Mouse (Mus musculus): ENCODE data around the gene Cxcl10. TPM values are rescaled to one million over a fixed set of nuclear protein-coding genes. Genes with fewer than 3 reads are reported as not detected.
A peak's percentile ranks its signal among the peaks of the same experiment; 100 is the strongest.

Gene Cxcl10
- total RNA-seq (2021) = under 1 TPM in 1 of 2 experiments, not detected in 1; 0.34 TPM
- polyA plus RNA-seq (2012; rRNA removed) = 1.0 and 3.6 TPM in 2 replicates
- long read RNA-seq = 0 reads

- DNase-seq = peak; percentile 51 to 63
- intact Hi-C loops (cut with DNase I) = loop anchor here (2.0 kb wide), 1 partner anchor 26 kb away; no protein-coding TSS in a partner anchor
- TF ChIP-seq POLR2A (IDR thresholded peaks at IDR 0.05; ENCODE audit: insufficient read depth, low read depth, low read length) = no peak
- no peak for TF ChIP-seq EP300 (IDR thresholded peaks at IDR 0.05; ENCODE audit: insufficient read depth, low read depth, low read length)
- no peak for TF ChIP-seq CTCF (IDR thresholded peaks at IDR 0.05)
- Histone ChIP-seq H3K36me3 (ENCODE audit: control insufficient read depth, insufficient read depth, low read length) (no peaks in the 10 kb centered on the region), H3K27me3 (ENCODE audit: control insufficient read depth, insufficient read depth, low read length) (no peaks in the 10 kb centered on the region), H3K9ac (ENCODE audit: low read depth, low read length) (no peak within 1 kb of the TSS), H3K4me1 (ENCODE audit: control insufficient read depth, insufficient read depth, low read length) (peaks cover 7% of the 10 kb centered on the region), H3K4me3 (peak within 1 kb of the TSS; percentile 31), H3K79me2 (replicated peaks; ENCODE audit: control insufficient read depth, insufficient read depth, low read length) (no peaks in the 10 kb centered on the region), H3K27ac (no peak within 1 kb of the TSS; the same call in 1 of the 2 replicates)
- 8% methylated on average over 14 of the region's 14 CpGs for WGBS
These were observed at the start of gene Cxcl10 for GRCm38 (mm10) chr5:92348794-92349413. TSS of gene Cxcl10 (minus strand) at chr5:92348889.

DNA sequence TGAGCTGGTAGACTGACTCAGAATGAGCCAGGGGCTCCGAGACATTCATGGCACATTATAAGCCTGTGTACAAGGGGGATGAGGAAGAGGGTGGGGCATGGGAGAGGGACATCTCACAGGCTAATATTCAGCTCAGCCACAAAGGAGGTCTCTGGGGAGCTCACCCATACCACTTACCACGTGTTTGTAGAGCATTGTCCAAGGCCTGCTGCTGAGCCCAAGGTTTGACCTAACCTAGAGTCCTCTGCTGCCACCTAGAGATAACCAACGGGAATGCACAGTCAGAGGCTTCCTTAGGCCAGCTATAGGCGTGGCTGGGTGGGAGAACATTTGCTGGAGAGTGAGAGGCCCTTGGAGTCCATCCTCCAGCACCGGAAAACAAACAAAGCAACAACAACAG is 49.5 kb upstream of the Cxcl10 start:
- WGBS = 12% methylated on average over 5 of the region's 5 CpGs
- Histone ChIP-seq H3K9ac (ENCODE audit: low read depth, low read length) (no peak overlapping the region), H3K79me2 (replicated peaks; ENCODE audit: control insufficient read depth, insufficient read depth, low read length) (peaks cover 3% of the 10 kb centered on the region; the same call in 1 of the 2 replicates), H3K4me1 (ENCODE audit: control insufficient read depth, insufficient read depth, low read length) (peaks cover 8% of the 10 kb centered on the region), H3K27me3 (ENCODE audit: control insufficient read depth, insufficient read depth, low read length) (no peaks in the 10 kb centered on the region), H3K27ac (no peak overlapping the region), H3K4me3 (no peak overlapping the region), H3K36me3 (ENCODE audit: control insufficient read depth, insufficient read depth, low read length) (peaks cover 15% of the 10 kb centered on the region)
- intact Hi-C loops (cut with DNase I) = loop anchor here (2.0 kb wide), 1 partner anchor 13 kb away; no protein-coding TSS in a partner anchor
- TF ChIP-seq EP300 (IDR thresholded peaks at IDR 0.05; ENCODE audit: insufficient read depth, low read depth, low read length) = peak; percentile 97
- TF ChIP-seq CTCF (IDR thresholded peaks at IDR 0.05) = peak; percentile 94
- no peak for TF ChIP-seq POLR2A (IDR thresholded peaks at IDR 0.05; ENCODE audit: insufficient read depth, low read depth, low read length)
- DNase-seq = peak; percentile 79 to 83

- WGBS = 58% methylated on average over 6 of the region's 6 CpGs
- TF ChIP-seq CTCF (IDR thresholded peaks at IDR 0.05) (no peak), EP300 (IDR thresholded peaks at IDR 0.05; ENCODE audit: insufficient read depth, low read depth, low read length) (0 out of 2 replicates have a peak, but pooled peaks have one; percentile 33), POLR2A (IDR thresholded peaks at IDR 0.05; ENCODE audit: insufficient read depth, low read depth, low read length) (no peak)
- DNase-seq = no peak
- no peak overlapping the region for H3K4me3 ChIP-seq
- H3K27me3 ChIP-seq (ENCODE audit: control insufficient read depth, insufficient read depth, low read length) = no peaks in the 10 kb centered on the region
- peaks cover 18% of the 10 kb centered on the region for H3K36me3 ChIP-seq (ENCODE audit: control insufficient read depth, insufficient read depth, low read length)
- H3K27ac ChIP-seq = no peak overlapping the region; the same call in 1 of the 2 replicates
- H3K4me1 ChIP-seq (ENCODE audit: control insufficient read depth, insufficient read depth, low read length) = peaks cover 10% of the 10 kb centered on the region
- intact Hi-C loops (cut with DNase I) = no loop called here
- H3K79me2 ChIP-seq (replicated peaks; ENCODE audit: control insufficient read depth, insufficient read depth, low read length) = peaks cover 3% of the 10 kb centered on the region; the same call in 1 of the 2 replicates
- H3K9ac ChIP-seq (ENCODE audit: low read depth, low read length) = no peak overlapping the region
These were observed 47.8 kb upstream of the Cxcl10 start for GRCm38 (mm10) chr5:92396476-92396875.

DNA sequence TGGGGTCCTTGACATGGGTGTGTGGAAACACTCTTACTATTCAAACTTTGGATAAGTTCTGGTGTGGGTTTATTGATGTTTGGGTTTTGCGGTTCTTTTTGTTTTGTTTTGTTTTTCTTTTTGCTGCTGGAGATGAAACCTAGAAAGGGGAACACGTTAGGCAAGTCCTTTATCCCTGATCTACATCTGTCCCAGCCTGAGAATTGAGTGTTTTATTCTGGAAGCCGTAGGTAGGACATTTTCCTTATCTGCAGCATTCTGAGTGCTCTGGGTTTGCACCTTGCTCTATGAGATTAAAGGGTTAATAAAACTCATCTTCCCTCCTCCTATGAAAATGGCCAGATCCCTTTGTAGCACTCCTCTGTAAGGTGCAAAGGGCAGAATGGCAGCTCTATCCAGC is 47.1 kb upstream of the Cxcl10 start:
- peaks cover 10% of the 10 kb centered on the region for H3K4me1 ChIP-seq (ENCODE audit: control insufficient read depth, insufficient read depth, low read length)
- H3K79me2 ChIP-seq (replicated peaks; ENCODE audit: control insufficient read depth, insufficient read depth, low read length) = peaks cover 1% of the 10 kb centered on the region; the same call in 1 of the 2 replicates

DNA sequence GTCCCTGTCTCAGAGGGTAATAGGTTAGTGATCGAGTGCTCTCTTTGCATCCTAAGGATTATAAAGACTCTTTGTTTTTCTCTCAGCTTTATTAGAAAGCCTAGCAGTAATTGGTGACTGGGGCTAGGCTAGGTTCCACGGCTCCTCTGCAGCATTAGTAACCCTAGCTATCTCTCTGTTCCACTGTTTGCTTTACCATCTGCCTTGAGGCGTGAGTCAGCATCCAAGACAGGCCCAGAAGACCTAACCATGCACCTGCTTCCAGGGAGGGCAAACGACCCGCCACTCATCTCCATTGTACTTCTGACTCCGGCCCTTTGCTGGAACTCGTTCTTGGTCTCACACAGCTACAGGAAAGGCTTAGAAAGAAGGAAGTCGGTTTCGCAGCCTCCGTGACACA is 45.2 kb upstream of the Cxcl10 start:
- no peak for DNase-seq
- Histone ChIP-seq H3K27me3 (ENCODE audit: control insufficient read depth, insufficient read depth, low read length) (no peaks in the 10 kb centered on the region), H3K4me3 (no peak overlapping the region), H3K9ac (ENCODE audit: low read depth, low read length) (peak overlapping the region; percentile 57), H3K27ac (peak overlapping the region; percentile 3), H3K4me1 (ENCODE audit: control insufficient read depth, insufficient read depth, low read length) (peaks cover 10% of the 10 kb centered on the region), H3K36me3 (ENCODE audit: control insufficient read depth, insufficient read depth, low read length) (peaks cover 24% of the 10 kb centered on the region), H3K79me2 (replicated peaks; ENCODE audit: control insufficient read depth, insufficient read depth, low read length) (no peaks in the 10 kb centered on the region)
- 33% methylated on average over 10 of the region's 10 CpGs for WGBS
- TF ChIP-seq POLR2A (IDR thresholded peaks at IDR 0.05; ENCODE audit: insufficient read depth, low read depth, low read length) (no peak), CTCF (IDR thresholded peaks at IDR 0.05) (no peak), EP300 (IDR thresholded peaks at IDR 0.05; ENCODE audit: insufficient read depth, low read depth, low read length) (no peak)
- intact Hi-C loops (cut with DNase I) = no loop called here

More for the DNA sequence above, 47.1 kb upstream of the Cxcl10 start:
- Histone ChIP-seq H3K27ac (no peak overlapping the region), H3K9ac (ENCODE audit: low read depth, low read length) (no peak overlapping the region), H3K4me3 (no peak overlapping the region), H3K27me3 (ENCODE audit: control insufficient read depth, insufficient read depth, low read length) (no peaks in the 10 kb centered on the region), H3K36me3 (ENCODE audit: control insufficient read depth, insufficient read depth, low read length) (peaks cover 24% of the 10 kb centered on the region)
- DNase-seq = no peak
- WGBS = 78% methylated on average over 3 of the region's 3 CpGs
- intact Hi-C loops (cut with DNase I) = no loop called here
- TF ChIP-seq EP300 (IDR thresholded peaks at IDR 0.05; ENCODE audit: insufficient read depth, low read depth, low read length) (no peak), POLR2A (IDR thresholded peaks at IDR 0.05; ENCODE audit: insufficient read depth, low read depth, low read length) (no peak), CTCF (IDR thresholded peaks at IDR 0.05) (no peak)

- peaks cover 7% of the 10 kb centered on the region for H3K4me1 ChIP-seq (ENCODE audit: control insufficient read depth, insufficient read depth, low read length)
- H3K79me2 ChIP-seq (replicated peaks; ENCODE audit: control insufficient read depth, insufficient read depth, low read length) = no peaks in the 10 kb centered on the region
- no peak for DNase-seq
- peak overlapping the region; percentile 25; the same call in 1 of the 2 replicates for H3K9ac ChIP-seq (ENCODE audit: low read depth, low read length)
- intact Hi-C loops (cut with DNase I) = no loop called here
- H3K27ac ChIP-seq = peak overlapping the region; percentile 31; the same call in 1 of the 2 replicates
- no peaks in the 10 kb centered on the region for H3K27me3 ChIP-seq (ENCODE audit: control insufficient read depth, insufficient read depth, low read length)
- TF ChIP-seq POLR2A (IDR thresholded peaks at IDR 0.05; ENCODE audit: insufficient read depth, low read depth, low read length) = no peak; the same call in 1 of the 2 replicates
- no peak for TF ChIP-seq CTCF (IDR thresholded peaks at IDR 0.05)
- no peak for TF ChIP-seq EP300 (IDR thresholded peaks at IDR 0.05; ENCODE audit: insufficient read depth, low read depth, low read length)
- 62% methylated on average over 18 of the region's 18 CpGs for WGBS
- H3K36me3 ChIP-seq (ENCODE audit: control insufficient read depth, insufficient read depth, low read length) = peaks cover 20% of the 10 kb centered on the region
- 0 out of 2 replicates have a peak overlapping the region, but pooled peaks have one; percentile 1 for H3K4me3 ChIP-seq
These were observed 43.9 kb upstream of the Cxcl10 start for GRCm38 (mm10) chr5:92392542-92392941.

All from heart, adult 2 months (tissue).